Mouse (Mus musculus): ENCODE data around the gene Bhlhe23.

- no peak for TF ChIP-seq GATA1 (IDR thresholded peaks at IDR 0.05; ENCODE audit: low read length)
- no peak for TF ChIP-seq TAL1 (IDR thresholded peaks at IDR 0.05; ENCODE audit: low read length)
Observed at GRCm38 (mm10) chr2:180758513-180759263, 18.0 kb downstream of the Bhlhe23 start.

Measured in erythroblast, embryonic 14.5 days (primary cell).